Mouse (Mus musculus) G1E (cell line): ENCODE data around the gene A830018L16Rik.

Source experiments
- CTCF ChIP-seq: IDR thresholded peaks from 2 replicates; pipeline ENCODE4 v1.5.1; 2012; ENCODE audit warnings: low read depth, low read length, inconsistent platforms, mixed read lengths
- GATA1 ChIP-seq: IDR thresholded peaks from 2 replicates; pipeline ENCODE4 v1.6.1; 2012; ENCODE audit warnings: borderline replicate concordance, low read length, inconsistent platforms, mixed read lengths

DNA sequence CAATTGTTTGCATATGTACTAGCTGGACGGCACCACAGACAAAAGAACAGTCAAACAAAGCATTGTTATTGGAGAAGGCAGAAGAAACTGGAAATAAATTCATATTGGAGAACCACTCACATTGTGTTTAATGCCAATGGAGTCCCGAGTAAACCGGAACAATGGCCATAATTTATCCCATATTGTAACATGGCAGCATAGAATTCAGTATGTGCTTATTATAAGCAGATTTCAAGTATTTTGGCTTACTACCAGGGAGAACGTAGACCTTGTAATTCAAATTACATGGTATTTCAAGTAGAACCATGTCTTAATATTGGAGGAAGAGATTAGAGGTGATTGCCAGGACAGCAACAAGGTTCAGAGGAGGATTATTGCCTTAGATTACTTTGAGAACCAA is 458.9 kb downstream of the A830018L16Rik start:
- TF ChIP-seq CTCF = no peak
- no peak for TF ChIP-seq GATA1
